Mouse (Mus musculus): Measurements from ENCODE around the gene Gpatch8.

The Gpatch8 gene

GRCm38 (mm10) chr11:102495114-102495513 is 61.1 kb downstream of the Gpatch8 start:
- DNase-seq: no peak

GRCm38 (mm10) chr11:102494063-102494650 is 62.0 kb downstream of the Gpatch8 start:
- DNase-seq: no peak

GRCm38 (mm10) chr11:102493241-102493640 is 63.0 kb downstream of the Gpatch8 start:
- no peak for DNase-seq

GRCm38 (mm10) chr11:102487901-102488300 is 68.3 kb downstream of the Gpatch8 start:
- DNase-seq: no peak

- peak; percentile 34 for DNase-seq
Observed at GRCm38 (mm10) chr11:102486733-102487386, 69.3 kb downstream of the Gpatch8 start.

GRCm38 (mm10) chr11:102481779-102482178 is 74.4 kb downstream of the Gpatch8 start:
- no peak for DNase-seq

- DNase-seq: no peak
Observed at GRCm38 (mm10) chr11:102480897-102481296, 75.3 kb downstream of the Gpatch8 start.

- DNase-seq: no peak
Observed at GRCm38 (mm10) chr11:102480111-102480510, 76.1 kb downstream of the Gpatch8 start.

- no peak for DNase-seq
Observed at GRCm38 (mm10) chr11:102479581-102479980, 76.6 kb downstream of the Gpatch8 start.

- DNase-seq: no peak
Observed at GRCm38 (mm10) chr11:102478671-102479070, 77.5 kb downstream of the Gpatch8 start.

GRCm38 (mm10) chr11:102475027-102475426 is 81.2 kb downstream of the Gpatch8 start:
- no peak for DNase-seq

GRCm38 (mm10) chr11:102469648-102470357 is 86.4 kb downstream of the Gpatch8 start, which contains the start of gene Itga2b:
Gene Itga2b (minus strand): TSS chr11:102470122.
- DNase-seq: no peak

- DNase-seq: peak; percentile 90
Observed at GRCm38 (mm10) chr11:102467041-102467631, 89.1 kb downstream of the Gpatch8 start.

GRCm38 (mm10) chr11:102465713-102466436 is 90.3 kb downstream of the Gpatch8 start:
- DNase-seq: no peak

- DNase-seq: no peak
Observed at GRCm38 (mm10) chr11:102464901-102465300, 91.3 kb downstream of the Gpatch8 start.

GRCm38 (mm10) chr11:102461764-102462163 is 94.4 kb downstream of the Gpatch8 start:
- no peak for DNase-seq

GRCm38 (mm10) chr11:102460541-102460940 is 95.7 kb downstream of the Gpatch8 start:
- DNase-seq: no peak

GRCm38 (mm10) chr11:102455740-102456396 is 100.3 kb downstream of the Gpatch8 start:
- peak; percentile 68 for DNase-seq

- DNase-seq: no peak
Observed at GRCm38 (mm10) chr11:102453131-102453530, 103.1 kb downstream of the Gpatch8 start.

- peak; percentile 50 for DNase-seq
Observed at GRCm38 (mm10) chr11:102449043-102450008, 106.9 kb downstream of the Gpatch8 start.

GRCm38 (mm10) chr11:102448327-102448726 is 107.9 kb downstream of the Gpatch8 start:
- DNase-seq: peak; percentile 35
